Mouse (Mus musculus): ENCODE data around the gene Uvrag.
A peak's percentile ranks its signal among the peaks of the same experiment; 100 is the strongest.

The Uvrag gene

DNA sequence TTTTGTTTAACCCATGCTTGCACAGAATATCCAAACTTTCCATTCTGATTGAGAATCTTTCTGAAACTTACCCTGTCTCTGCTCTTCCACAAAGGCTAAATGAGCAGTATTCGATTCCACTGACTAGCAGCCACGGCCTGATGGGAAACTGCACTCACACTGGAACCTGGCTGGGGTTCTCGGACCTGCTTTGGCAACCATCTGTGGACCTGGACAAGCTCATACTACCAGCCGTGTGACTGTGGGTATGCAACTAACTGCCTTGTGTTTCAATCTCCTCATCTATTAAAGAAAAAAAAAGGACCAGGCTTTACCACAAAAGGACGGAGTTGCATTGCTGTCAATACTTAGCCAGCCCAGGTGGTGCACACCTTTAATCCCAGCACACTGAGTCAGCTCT, 80.5 kb downstream of the Uvrag start:
- no peak for DNase-seq (ENCODE audit: low read depth, low spot score)

DNA sequence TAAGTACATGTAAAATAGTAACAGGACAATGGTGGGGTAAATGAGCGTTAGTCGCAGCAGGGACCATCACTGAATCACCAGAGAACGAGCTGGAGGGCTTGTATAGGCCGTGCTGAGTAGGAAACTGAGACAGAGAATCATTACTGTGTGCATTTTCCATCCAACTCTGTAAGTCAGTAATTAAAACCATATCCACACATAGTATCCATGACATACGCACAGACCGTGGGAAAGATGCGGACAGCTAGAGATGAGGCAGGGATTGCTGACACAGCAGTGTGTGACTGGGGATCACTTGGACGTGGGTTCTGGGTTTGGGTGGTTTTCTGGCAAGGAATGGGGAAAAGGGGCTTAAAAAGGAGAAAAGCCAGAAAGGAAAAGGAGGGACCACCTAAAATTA, 81.0 kb downstream of the Uvrag start:
- no peak for DNase-seq (ENCODE audit: low read depth, low spot score)

DNA sequence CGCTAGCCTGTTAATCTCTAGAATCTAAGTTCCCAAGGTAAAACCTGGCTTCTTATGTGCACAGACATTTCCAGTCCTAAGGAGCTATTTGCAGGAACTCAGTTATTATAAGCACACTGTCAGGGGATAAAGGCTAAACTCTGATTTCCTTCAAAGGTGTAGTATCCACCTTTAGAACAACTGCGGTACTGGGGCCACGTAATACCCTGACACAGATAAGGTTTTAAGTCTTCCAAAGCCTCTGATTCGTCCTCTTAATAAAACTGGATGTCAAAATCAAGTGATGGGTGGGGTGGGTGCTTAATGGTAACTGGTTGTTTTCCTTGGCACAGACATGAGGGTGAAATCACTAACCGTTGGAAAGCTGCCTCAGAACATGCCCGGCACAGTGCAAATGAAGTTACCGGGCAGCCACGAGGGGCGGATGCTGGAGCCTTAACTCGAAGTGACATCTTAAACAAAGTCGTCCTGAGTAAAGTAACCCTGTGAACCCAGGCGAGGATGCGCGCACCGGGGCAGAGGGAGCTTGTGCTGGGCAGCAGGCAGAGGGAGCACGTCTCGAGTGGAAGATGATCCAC, 83.8 kb downstream of the Uvrag start:
- no peak for DNase-seq (ENCODE audit: low read depth, low spot score)

GRCm38 (mm10) chr7:99053626-99054025, 87.3 kb downstream of the Uvrag start:
- no peak for DNase-seq (ENCODE audit: low read depth, low spot score)

- DNase-seq (ENCODE audit: low read depth, low spot score), result no peak
Measured at GRCm38 (mm10) chr7:99052471-99053241, 88.3 kb downstream of the Uvrag start.

DNA sequence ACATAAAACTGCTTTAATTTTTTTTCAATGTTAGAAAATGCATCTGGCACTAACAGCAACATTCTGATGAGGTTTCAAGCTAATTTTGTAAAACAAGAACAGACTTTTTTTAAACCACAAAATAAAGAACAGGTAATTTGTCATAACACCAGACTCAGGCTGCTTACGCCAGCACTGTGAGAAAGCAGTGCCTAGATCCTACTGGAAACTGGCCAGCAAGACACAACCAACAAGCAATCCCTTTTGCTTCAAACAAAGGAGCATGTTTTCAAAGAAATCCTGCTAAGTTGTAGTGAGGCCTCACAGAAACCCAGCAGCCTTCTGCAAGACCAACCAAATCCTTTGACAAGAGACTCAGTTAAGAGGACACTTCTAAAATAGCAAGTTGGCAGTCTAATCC, 90.1 kb downstream of the Uvrag start:
- DNase-seq (ENCODE audit: low read depth, low spot score), result no peak

DNA sequence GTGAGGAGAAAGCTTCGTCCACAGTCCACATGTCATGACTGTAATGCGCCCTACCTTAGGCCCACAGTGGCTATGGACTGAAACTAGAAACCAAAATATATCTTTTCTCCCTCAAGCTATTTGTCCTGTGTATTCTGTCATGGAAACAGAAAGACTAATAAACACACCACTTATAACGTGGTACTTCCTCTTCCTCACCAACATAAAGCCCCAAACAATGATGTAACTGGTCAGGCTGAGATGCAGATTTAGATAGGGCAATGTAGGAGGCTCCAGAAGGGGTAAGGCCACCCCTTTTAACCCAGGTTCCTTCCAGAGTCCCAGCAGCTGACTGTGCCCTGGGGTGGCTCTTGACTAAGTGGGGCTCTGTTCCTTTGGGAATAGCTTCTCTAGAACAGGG, 91.0 kb downstream of the Uvrag start:
- DNase-seq (ENCODE audit: low read depth, low spot score), result no peak

DNA sequence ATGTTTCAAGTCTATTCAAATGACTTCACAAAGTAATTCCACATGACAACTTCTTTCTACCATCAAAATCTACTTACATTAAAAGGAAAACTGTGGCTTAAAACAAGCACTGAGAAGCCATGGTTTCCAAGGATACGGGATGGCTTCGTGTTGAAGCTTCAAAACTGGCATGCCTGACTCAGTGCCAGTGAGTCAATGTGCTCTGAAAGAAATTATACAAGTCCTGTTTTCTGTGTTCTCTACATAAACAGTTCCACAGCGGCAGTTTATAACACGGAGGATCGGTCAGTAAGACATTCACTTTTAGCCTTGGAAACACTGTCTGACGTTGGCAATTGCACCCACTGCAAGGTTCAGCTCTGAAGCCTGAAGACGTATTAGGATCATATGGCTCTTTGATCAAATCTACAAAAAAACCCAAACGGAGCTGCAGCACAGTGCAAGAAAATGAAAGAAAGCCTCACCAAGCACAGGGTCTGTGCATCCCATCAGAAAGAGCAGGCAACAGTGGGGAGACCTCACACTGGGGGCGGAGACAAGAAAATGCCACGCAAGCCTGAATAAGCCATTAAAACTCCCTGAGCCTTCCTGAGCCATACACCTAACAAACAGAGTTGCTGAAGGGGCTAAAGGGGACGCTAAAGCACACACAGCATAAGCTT, 94.3 kb downstream of the Uvrag start:
- DNase-seq (ENCODE audit: low read depth, low spot score), result no peak

- DNase-seq (ENCODE audit: low read depth, low spot score), result no peak
Measured at GRCm38 (mm10) chr7:99045525-99045924, 95.4 kb downstream of the Uvrag start.

DNA sequence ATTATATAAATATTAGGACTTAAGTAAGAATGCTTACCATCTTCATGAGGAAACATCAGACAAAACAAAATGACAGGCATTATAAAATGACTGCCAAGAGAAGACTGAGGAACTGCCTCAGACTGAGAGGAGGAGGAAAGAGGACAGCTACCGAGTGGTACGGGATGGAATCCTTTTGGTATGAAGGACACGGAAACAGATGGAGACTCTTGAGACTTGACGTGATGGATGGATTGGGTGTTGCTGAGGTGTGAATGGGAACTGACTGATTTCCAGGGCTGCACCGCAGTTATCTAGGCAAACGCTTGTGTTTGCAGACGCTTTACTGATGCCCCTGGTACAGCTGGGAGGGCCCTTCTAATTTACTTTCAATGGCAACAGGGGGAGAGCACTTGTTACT, 97.0 kb downstream of the Uvrag start:
- DNase-seq (ENCODE audit: low read depth, low spot score), result no peak

GRCm38 (mm10) chr7:99043322-99043721, 97.6 kb downstream of the Uvrag start:
- no peak for DNase-seq (ENCODE audit: low read depth, low spot score)

GRCm38 (mm10) chr7:99041818-99042217, 99.1 kb downstream of the Uvrag start:
- no peak for DNase-seq (ENCODE audit: low read depth, low spot score)

- DNase-seq (ENCODE audit: low read depth, low spot score), result no peak
Measured at GRCm38 (mm10) chr7:99039912-99040311, 101.0 kb downstream of the Uvrag start.

DNA sequence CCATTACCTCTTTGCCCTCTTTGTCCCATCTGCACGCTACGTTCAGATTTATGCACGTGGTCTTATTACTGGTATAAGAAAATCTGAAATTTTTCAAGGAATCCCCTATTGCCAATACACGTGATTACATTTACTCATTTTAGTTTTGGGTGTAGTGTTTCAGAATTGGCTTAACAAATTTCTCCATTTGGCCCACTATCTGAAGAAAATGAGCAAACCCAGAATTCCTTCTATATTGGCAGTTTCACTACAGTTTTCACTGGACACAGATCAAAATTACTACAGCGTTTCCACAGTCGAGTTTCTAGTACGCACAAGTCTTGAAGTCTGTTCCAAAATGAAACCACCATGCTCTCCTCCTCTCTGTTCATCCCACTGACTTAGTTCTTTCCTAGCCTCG, 104.7 kb downstream of the Uvrag start:
- no peak for DNase-seq (ENCODE audit: low read depth, low spot score)

- no peak for DNase-seq (ENCODE audit: low read depth, low spot score)
Measured at GRCm38 (mm10) chr7:99034909-99035308, 106.0 kb downstream of the Uvrag start.

DNA sequence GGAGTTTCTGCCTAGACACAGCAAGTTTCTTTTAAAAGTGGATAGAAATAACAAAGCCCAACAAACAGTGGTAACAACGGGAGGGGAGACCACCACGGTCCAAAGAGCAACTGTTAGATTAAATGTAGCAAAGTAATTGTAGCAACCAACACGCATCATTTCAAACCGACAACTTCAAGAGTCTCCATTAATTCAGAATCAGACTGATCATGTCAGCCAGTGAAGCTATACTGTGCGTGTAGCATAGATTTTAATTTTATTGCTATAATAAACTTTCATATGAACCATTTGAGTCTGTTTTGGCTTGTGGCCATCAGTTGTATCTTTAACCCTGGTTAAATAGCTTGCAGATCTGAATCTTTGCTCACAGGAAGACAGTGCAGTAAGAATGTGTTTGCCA, 107.1 kb downstream of the Uvrag start:
- DNase-seq (ENCODE audit: low read depth, low spot score), result no peak

DNA sequence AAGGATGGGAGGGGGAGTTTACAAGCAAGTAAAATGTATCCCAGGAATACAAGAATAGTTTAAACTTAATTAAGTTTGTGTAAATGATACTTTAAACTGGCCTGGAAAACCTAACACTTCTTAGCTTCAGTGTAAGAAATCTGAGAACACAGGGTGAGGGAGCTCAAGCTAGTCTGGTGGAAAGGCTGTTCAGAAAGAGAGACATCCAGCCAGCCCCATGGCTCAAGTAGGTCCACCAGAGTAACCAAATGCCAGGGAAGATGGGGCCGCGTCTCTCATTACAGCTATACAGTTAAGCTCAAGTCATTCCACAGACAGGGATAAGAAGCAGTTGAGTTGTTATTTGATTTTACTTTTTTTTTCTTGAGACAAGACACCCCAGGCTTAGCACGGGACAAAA, 107.6 kb downstream of the Uvrag start:
- DNase-seq (ENCODE audit: low read depth, low spot score), result no peak

- no peak for DNase-seq (ENCODE audit: low read depth, low spot score)
Measured at GRCm38 (mm10) chr7:99032051-99032450, 108.9 kb downstream of the Uvrag start.

GRCm38 (mm10) chr7:99028108-99028507, 112.8 kb downstream of the Uvrag start:
- DNase-seq (ENCODE audit: low read depth, low spot score), result peak; percentile 27

DNA sequence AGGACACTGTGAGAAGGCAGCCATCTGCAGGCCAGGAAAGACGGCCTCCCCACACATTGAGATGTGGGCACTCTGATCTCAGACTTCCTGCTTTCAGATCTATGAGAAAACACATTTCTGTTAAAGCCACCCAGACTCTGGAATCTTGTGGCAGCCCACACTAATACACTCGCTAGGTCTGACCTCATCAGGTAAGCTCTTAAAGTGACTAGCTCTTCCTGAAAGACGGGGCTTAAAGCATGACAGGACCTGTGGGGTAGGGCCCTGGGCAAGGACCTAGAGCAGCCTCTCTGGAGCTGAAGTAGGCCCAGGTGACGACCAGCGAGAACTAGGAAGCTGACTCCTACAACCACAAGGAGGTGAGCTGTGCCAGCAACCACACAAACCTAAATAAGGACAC, 113.8 kb downstream of the Uvrag start:
- DNase-seq (ENCODE audit: low read depth, low spot score), result no peak

DNA sequence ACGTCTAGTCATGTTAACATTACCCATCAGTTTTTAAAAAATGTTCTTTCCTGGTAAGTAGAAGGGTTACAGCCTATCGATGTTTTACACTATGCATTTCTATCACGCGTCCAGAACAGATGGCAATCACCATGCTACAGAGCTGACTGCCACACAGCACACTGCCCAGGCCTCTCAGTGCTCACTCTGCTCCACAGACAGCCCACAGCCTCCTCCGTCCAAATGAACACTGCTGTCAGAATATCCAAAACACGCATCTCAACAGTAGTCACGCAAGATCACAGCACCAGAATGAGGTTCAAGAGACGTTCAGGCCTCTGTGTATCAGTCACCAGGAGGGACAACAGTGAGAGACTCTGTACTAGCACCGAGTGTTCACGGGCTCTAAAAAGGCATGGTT, 115.0 kb downstream of the Uvrag start:
- no peak for DNase-seq (ENCODE audit: low read depth, low spot score)

DNA sequence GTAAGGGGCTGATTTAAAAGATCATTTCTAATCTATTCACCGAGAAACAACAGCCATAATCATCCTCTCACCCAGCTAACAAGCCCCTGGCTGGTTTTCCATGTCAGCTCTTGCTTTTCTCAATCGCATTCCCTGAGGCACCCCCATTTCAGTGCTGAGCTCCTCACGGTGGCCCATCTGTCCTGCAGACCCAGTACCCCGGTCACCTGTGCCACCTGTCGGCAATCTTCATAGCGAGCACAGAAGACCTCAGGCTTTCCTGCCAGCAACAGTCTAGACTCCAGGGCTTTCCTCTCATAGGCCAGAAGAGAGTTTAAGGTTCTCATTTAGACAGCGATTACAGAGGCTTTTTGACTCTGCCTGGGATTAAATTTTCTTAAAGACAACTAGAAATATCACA, 115.7 kb downstream of the Uvrag start:
- DNase-seq (ENCODE audit: low read depth, low spot score), result no peak

DNA sequence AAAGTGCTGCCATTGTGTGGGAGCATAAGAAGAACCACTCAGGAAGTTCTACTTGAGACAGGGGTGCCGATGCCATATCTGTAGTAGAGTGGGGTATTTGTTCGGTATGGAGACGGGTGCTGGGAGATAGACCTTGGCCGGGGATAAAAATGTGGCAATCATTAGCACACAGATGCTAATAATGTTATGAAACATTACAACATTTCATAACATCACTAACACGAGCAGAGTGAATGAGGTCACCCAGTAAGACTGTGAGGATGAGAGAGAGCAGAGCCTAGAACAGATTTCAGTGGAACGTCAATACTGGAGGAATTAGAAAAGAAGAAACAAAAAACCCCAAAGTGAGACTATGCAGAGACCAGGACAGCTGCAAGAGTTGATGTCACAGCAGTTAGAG, 116.2 kb downstream of the Uvrag start:
- no peak for DNase-seq (ENCODE audit: low read depth, low spot score)

All from ES-CJ7 (cell line).